Mouse (Mus musculus) common myeloid progenitor, adult 5-6 weeks (primary cell): ENCODE results near the gene Pard3b. TPM values are rescaled to one million over a fixed set of nuclear protein-coding genes. Genes with fewer than 3 reads are reported as not detected.

Experiments
- ATAC-seq: replicated peaks from 2 replicates; pipeline ENCODE4 v1.8.0; 2016; ENCODE audit warnings: low read depth, mild to moderate bottlenecking, moderate TSS enrichment, inconsistent platforms; ENCODE audit not compliant: poor library complexity, severe bottlenecking
- total RNA-seq: library from RNA; stranded (forward); fragments of 200-1000, 187-1606 nt; gene quantifications from 2 replicates; pipeline ENCODE4 v1.2.3, GENCODE M21; 2017

The Pard3b gene
- total RNA-seq, 1 experiment from 2014 or later: 7.4 TPM

- peak; percentile 87 for ATAC-seq
Measured at GRCm38 (mm10) chr1:62051186-62051825, 412.7 kb downstream of the Pard3b start.

- ATAC-seq: no peak
Measured at GRCm38 (mm10) chr1:62053167-62053638, 414.6 kb downstream of the Pard3b start.

- ATAC-seq: no peak
Measured at GRCm38 (mm10) chr1:62055280-62055679, 416.7 kb downstream of the Pard3b start.

GRCm38 (mm10) chr1:62070617-62071016 lies 432.0 kb downstream of the Pard3b start:
- no peak for ATAC-seq

GRCm38 (mm10) chr1:62071139-62071538 lies 432.5 kb downstream of the Pard3b start:
- no peak for ATAC-seq

- ATAC-seq: no peak
Measured at GRCm38 (mm10) chr1:62076171-62076570, 437.5 kb downstream of the Pard3b start.

- no peak for ATAC-seq
Measured at GRCm38 (mm10) chr1:62081129-62081528, 442.5 kb downstream of the Pard3b start.

- ATAC-seq: no peak
Measured at GRCm38 (mm10) chr1:62085995-62086394, 447.4 kb downstream of the Pard3b start.

- no peak for ATAC-seq
Measured at GRCm38 (mm10) chr1:62087464-62087863, 448.8 kb downstream of the Pard3b start.

GRCm38 (mm10) chr1:62094885-62095284 lies 456.3 kb downstream of the Pard3b start:
- no peak for ATAC-seq

- no peak for ATAC-seq
Measured at GRCm38 (mm10) chr1:62122426-62122825, 483.8 kb downstream of the Pard3b start.

GRCm38 (mm10) chr1:62129186-62129585 lies 490.6 kb downstream of the Pard3b start:
- ATAC-seq: no peak

- ATAC-seq: no peak
Measured at GRCm38 (mm10) chr1:62148134-62148533, 509.5 kb downstream of the Pard3b start.

- peak; percentile 87 for ATAC-seq
Measured at GRCm38 (mm10) chr1:62148786-62149185, 510.2 kb downstream of the Pard3b start.

- no peak for ATAC-seq
Measured at GRCm38 (mm10) chr1:62155970-62156369, 517.3 kb downstream of the Pard3b start.

GRCm38 (mm10) chr1:62159592-62159991 lies 521.0 kb downstream of the Pard3b start:
- ATAC-seq: no peak

- ATAC-seq: no peak; the same call in 1 of the 2 replicates
Measured at GRCm38 (mm10) chr1:62175013-62175640, 536.5 kb downstream of the Pard3b start.

- no peak for ATAC-seq
Measured at GRCm38 (mm10) chr1:62181638-62182037, 543.0 kb downstream of the Pard3b start.

- ATAC-seq: no peak
Measured at GRCm38 (mm10) chr1:62182634-62183033, 544.0 kb downstream of the Pard3b start.

- no peak for ATAC-seq
Measured at GRCm38 (mm10) chr1:62190786-62191185, 552.2 kb downstream of the Pard3b start.

GRCm38 (mm10) chr1:62197515-62197914 lies 558.9 kb downstream of the Pard3b start:
- no peak for ATAC-seq

- no peak for ATAC-seq
Measured at GRCm38 (mm10) chr1:62200919-62201318, 562.3 kb downstream of the Pard3b start.
